Mouse (Mus musculus) brain, embryonic 14.5 days (tissue): ENCODE results near the gene Rnf145.

Source experiments
- CTCF ChIP-seq: fragments of 200-500 bp; IDR thresholded peaks from 2 replicates; pipeline ENCODE4 v1.5.1; 2012; ENCODE audit warnings: inconsistent platforms, mild to moderate bottlenecking, moderate library complexity, borderline replicate concordance; ENCODE audit not compliant: insufficient read depth, insufficient read length; ENCODE audit errors: extremely low read depth
- POLR2A ChIP-seq: fragments of 200-500 bp; IDR thresholded peaks from 2 replicates; pipeline ENCODE4 v1.6.1; 2012; ENCODE audit warnings: mild to moderate bottlenecking, inconsistent platforms, borderline replicate concordance; ENCODE audit not compliant: poor library complexity, insufficient read depth, insufficient read length, severe bottlenecking; ENCODE audit errors: extremely low read depth

DNA sequence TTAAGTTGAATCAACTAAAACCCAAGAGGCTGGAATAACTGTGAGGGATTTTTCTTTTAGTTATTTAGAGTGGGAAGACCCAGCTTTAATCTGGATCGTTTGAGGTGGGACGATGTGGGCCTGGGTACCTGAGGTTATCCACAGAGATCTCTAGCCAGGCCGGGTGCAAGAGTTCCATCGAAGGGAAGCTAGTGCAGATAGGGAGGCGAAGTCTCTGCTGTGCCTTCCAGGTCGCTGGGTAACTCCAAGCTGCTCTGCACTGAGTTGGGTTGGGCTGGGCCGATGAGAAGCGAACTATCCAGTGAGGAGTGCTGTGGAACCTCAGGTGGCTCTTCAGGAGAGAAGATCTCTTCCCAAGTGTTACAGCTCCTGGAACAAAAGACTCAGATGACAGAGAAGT is 55.6 kb downstream of the Rnf145 start:
- no peak for TF ChIP-seq POLR2A
- TF ChIP-seq CTCF: no peak
